ENCODE assay signal across 9 mouse cellular contexts in genomic region chr8:71519037-71519825, GRCm38 (mm10). TPM values are rescaled to one million over a fixed set of nuclear protein-coding genes. Genes with fewer than 3 reads are reported as not detected.
DNase-seq lines count a peak whose midpoint lies in the region; ATAC-seq and TF ChIP-seq lines count a peak whose summit lies in the region.
"Not testable (repeated sequence)": the region's sequence is repeated elsewhere in the genome, so short reads cannot be mapped to it uniquely, and the experiment has no call there.
"Had no signal": no experiment of that assay in that cellular context is flagged by ENCODE, and none has a peak within 500 bp of the region (broad histone marks: within the 10 kb centered on the region; RNA-seq: fewer than 3 reads in every experiment).

No protein-coding gene starts in this region.

- not testable (repeated sequence) for H3K27me3 ChIP-seq in intestine, postnatal 0 days (replicated peaks; ENCODE audit: control insufficient read depth, insufficient read depth, low read length); limb, embryonic 14.5 days (ENCODE audit: control insufficient read depth, insufficient read depth, low read length); midbrain, postnatal 0 days (ENCODE audit: insufficient read depth, low read length)

- not testable (repeated sequence) for TF ChIP-seq POLR2A in limb, embryonic 14.5 days (IDR thresholded peaks at IDR 0.05; ENCODE audit: borderline replicate concordance, extremely low read depth, insufficient read depth, insufficient read length)

- H3K4me1 ChIP-seq in intestine, postnatal 0 days (replicated peaks; ENCODE audit: control insufficient read depth, insufficient read depth, low read length); limb, embryonic 14.5 days (ENCODE audit: control insufficient read depth, insufficient read depth, low read length); midbrain, postnatal 0 days (ENCODE audit: insufficient read depth, low read length): not testable (repeated sequence)

- not testable (repeated sequence) for H3K36me3 ChIP-seq in intestine, postnatal 0 days (ENCODE audit: control insufficient read depth, insufficient read depth); limb, embryonic 14.5 days (ENCODE audit: control insufficient read depth, insufficient read depth, low read length); midbrain, postnatal 0 days (ENCODE audit: insufficient read depth, low read length)

- H3K4me3 ChIP-seq in intestine, postnatal 0 days (ENCODE audit: low read depth, low read length); limb, embryonic 14.5 days (replicated peaks; ENCODE audit: low read length); midbrain, postnatal 0 days (ENCODE audit: low read depth, low read length): not testable (repeated sequence)

- 37% methylated on average over 8 of the region's 10 CpGs for WGBS in intestine, postnatal 0 days
- 35% methylated on average over 9 of the region's 10 CpGs for WGBS in limb, embryonic 14.5 days
- WGBS in midbrain, postnatal 0 days: 42% methylated on average over 9 of the region's 10 CpGs

- H3K9me3 ChIP-seq in intestine, postnatal 0 days (ENCODE audit: control insufficient read depth); limb, embryonic 14.5 days (ENCODE audit: control insufficient read depth, low read length); midbrain, postnatal 0 days (ENCODE audit: low read length): not testable (repeated sequence)

- not testable (repeated sequence) for H3K27ac ChIP-seq in intestine, postnatal 0 days (ENCODE audit: low read depth, low read length); limb, embryonic 14.5 days (replicated peaks; ENCODE audit: low read depth, low read length); midbrain, postnatal 0 days (ENCODE audit: low read depth, low read length)

- not testable (repeated sequence) for H3K9ac ChIP-seq in intestine, postnatal 0 days (ENCODE audit: low read depth, low read length); limb, embryonic 14.5 days (ENCODE audit: low read depth, low read length, severe bottlenecking); midbrain, postnatal 0 days (replicated peaks; ENCODE audit: low read length, poor library complexity, severe bottlenecking)

- DNase-seq in CD4-positive helper T cell, adult 2 months (ENCODE audit: low read depth, low spot score): peak; percentile 73
- DNase-seq in adrenal gland, adult 2 months: peak; percentile 72
- DNase-seq in gastrocnemius, postnatal 14 days: peak; percentile 65
- DNase-seq in limb, embryonic 14.5 days (ENCODE audit: low spot score): peak; percentile 74
- DNase-seq in midbrain, postnatal 0 days (ENCODE audit: low spot score): peak; percentile 78
- DNase-seq in testis, postnatal 10 days (ENCODE audit: low spot score): peak; percentile 79

- intact Hi-C loops in gastrocnemius, postnatal 14 days (cut with DNase I; ENCODE audit: low total_unique reads): not testable (repeated sequence)

- ATAC-seq in common myeloid progenitor, adult 5-6 weeks (replicated peaks; ENCODE audit: low read depth, poor library complexity, severe bottlenecking): peak; percentile 70
- ATAC-seq in intestine, postnatal 0 days; limb, embryonic 14.5 days (ENCODE audit: low FRiP score, low read depth); midbrain, postnatal 0 days (ENCODE audit: low FRiP score): not testable (repeated sequence)

- not testable (repeated sequence) for H3K4me2 ChIP-seq in intestine, postnatal 0 days (replicated peaks; ENCODE audit: low read depth); limb, embryonic 14.5 days (replicated peaks; ENCODE audit: low read depth, low read length, severe bottlenecking); midbrain, postnatal 0 days (ENCODE audit: low read depth, low read length, poor library complexity, severe bottlenecking)

- peak; percentile 74 for TF ChIP-seq CTCF in intestine, postnatal 0 days (IDR thresholded peaks at IDR 0.05; ENCODE audit: low read depth)
- TF ChIP-seq CTCF in midbrain, postnatal 0 days (IDR thresholded peaks at IDR 0.05): peak; percentile 70

RNA-seq across cellular contexts. Expression of gene Ccdc194, which starts 6.3 kb away (rescaled TPM):
- total RNA-seq in adrenal gland, adult 2 months (2021): not detected
- polyA plus RNA-seq in adrenal gland, adult 2 months (2012; rRNA removed): not detected in 2 replicates
- not detected in 2 replicates for total RNA-seq in common myeloid progenitor, adult 5-6 weeks (2017)
- total RNA-seq in gastrocnemius, postnatal 14 days (2021): under 1 TPM in 1 of 2 experiments, not detected in 1; 0.33 TPM
- polyA plus RNA-seq in intestine, postnatal 0 days (2015; fragmentation: Nextera tagmentation; extraction: Ambion mirVana): 0.08 TPM in 1 of 2 replicates, not detected in the other
- polyA plus RNA-seq in limb, embryonic 14.5 days (2012; rRNA removed): 1.3 and 1.6 TPM in 2 replicates
- polyA plus RNA-seq in limb, embryonic 14.5 days (2014; fragmentation: Nextera tagmentation; extraction: Ambion mirVana): 0.57 and 1.2 TPM in 2 replicates
- total RNA-seq in midbrain, postnatal 0 days (2014; rRNA removed): 0.27 TPM in 1 of 2 replicates, not detected in the other
- not detected in 2 replicates for polyA plus RNA-seq in midbrain, postnatal 0 days (2015; fragmentation: Nextera tagmentation; extraction: Ambion mirVana)
- total RNA-seq: gastrocnemius, postnatal 36 days had no signal

RNA-seq across cellular contexts. Expression of gene Plvap, which starts 7.7 kb away (rescaled TPM):
- total RNA-seq in adrenal gland, adult 2 months (2021): 100 to 1,000 TPM; 198 to 219 TPM
- 559 and 580 TPM in 2 replicates for polyA plus RNA-seq in adrenal gland, adult 2 months (2012; rRNA removed)
- total RNA-seq in common myeloid progenitor, adult 5-6 weeks (2017): 3.0 and 3.6 TPM in 2 replicates
- total RNA-seq in gastrocnemius, postnatal 14 days (2021): 10 to 100 TPM in 1 of 2 experiments, 1 to 10 TPM in 1; 7.7 to 11.7 TPM
- 109 and 111 TPM in 2 replicates for polyA plus RNA-seq in intestine, postnatal 0 days (2015; fragmentation: Nextera tagmentation; extraction: Ambion mirVana)
- 59.8 and 77.7 TPM in 2 replicates for polyA plus RNA-seq in limb, embryonic 14.5 days (2012; rRNA removed)
- 53.2 and 57.2 TPM in 2 replicates for polyA plus RNA-seq in limb, embryonic 14.5 days (2014; fragmentation: Nextera tagmentation; extraction: Ambion mirVana)
- 4.8 and 7.6 TPM in 2 replicates for total RNA-seq in midbrain, postnatal 0 days (2014; rRNA removed)
- 9.0 and 10.4 TPM in 2 replicates for polyA plus RNA-seq in midbrain, postnatal 0 days (2015; fragmentation: Nextera tagmentation; extraction: Ambion mirVana)

RNA-seq across cellular contexts. Expression of gene Bst2, which starts 18.0 kb away (rescaled TPM):
- total RNA-seq in adrenal gland, adult 2 months (2021): 10 to 100 TPM; 63.1 to 98.6 TPM
- 457 and 528 TPM in 2 replicates for polyA plus RNA-seq in adrenal gland, adult 2 months (2012; rRNA removed)
- total RNA-seq in common myeloid progenitor, adult 5-6 weeks (2017): 35.4 and 49.8 TPM in 2 replicates
- 1 to 10 TPM; 8.6 to 9.3 TPM for total RNA-seq in gastrocnemius, postnatal 14 days (2021)
- polyA plus RNA-seq in intestine, postnatal 0 days (2015; fragmentation: Nextera tagmentation; extraction: Ambion mirVana): 85.5 and 91.5 TPM in 2 replicates
- polyA plus RNA-seq in limb, embryonic 14.5 days (2012; rRNA removed): 47.2 and 50.6 TPM in 2 replicates
- 12.4 and 16.5 TPM in 2 replicates for polyA plus RNA-seq in limb, embryonic 14.5 days (2014; fragmentation: Nextera tagmentation; extraction: Ambion mirVana)
- 12.6 and 15.3 TPM in 2 replicates for total RNA-seq in midbrain, postnatal 0 days (2014; rRNA removed)
- polyA plus RNA-seq in midbrain, postnatal 0 days (2015; fragmentation: Nextera tagmentation; extraction: Ambion mirVana): 15.3 and 17.6 TPM in 2 replicates

RNA-seq across cellular contexts. Expression of gene Mvb12a, which starts 23.5 kb away (rescaled TPM):
- 10 to 100 TPM; 64.7 to 74.4 TPM for total RNA-seq in adrenal gland, adult 2 months (2021)
- 230 and 237 TPM in 2 replicates for polyA plus RNA-seq in adrenal gland, adult 2 months (2012; rRNA removed)
- total RNA-seq in common myeloid progenitor, adult 5-6 weeks (2017): 84.7 and 86.2 TPM in 2 replicates
- total RNA-seq in gastrocnemius, postnatal 14 days (2021): 10 to 100 TPM; 20.4 to 20.6 TPM
- polyA plus RNA-seq in intestine, postnatal 0 days (2015; fragmentation: Nextera tagmentation; extraction: Ambion mirVana): 133 and 143 TPM in 2 replicates
- 107 and 169 TPM in 2 replicates for polyA plus RNA-seq in limb, embryonic 14.5 days (2012; rRNA removed)
- polyA plus RNA-seq in limb, embryonic 14.5 days (2014; fragmentation: Nextera tagmentation; extraction: Ambion mirVana): 104 and 107 TPM in 2 replicates
- 77.4 and 79.2 TPM in 2 replicates for total RNA-seq in midbrain, postnatal 0 days (2014; rRNA removed)
- polyA plus RNA-seq in midbrain, postnatal 0 days (2015; fragmentation: Nextera tagmentation; extraction: Ambion mirVana): 81.4 and 82.6 TPM in 2 replicates

RNA-seq across cellular contexts. Expression of gene Gtpbp3, which starts 31.3 kb away (rescaled TPM):
- total RNA-seq in adrenal gland, adult 2 months (2021): 10 to 100 TPM; 15.6 to 26.7 TPM
- polyA plus RNA-seq in adrenal gland, adult 2 months (2012; rRNA removed): 58.3 and 77.4 TPM in 2 replicates
- 22.6 and 22.7 TPM in 2 replicates for total RNA-seq in common myeloid progenitor, adult 5-6 weeks (2017)
- 1 to 10 TPM; 7.5 to 8.5 TPM for total RNA-seq in gastrocnemius, postnatal 14 days (2021)
- 6.3 and 6.6 TPM in 2 replicates for polyA plus RNA-seq in intestine, postnatal 0 days (2015; fragmentation: Nextera tagmentation; extraction: Ambion mirVana)
- polyA plus RNA-seq in limb, embryonic 14.5 days (2012; rRNA removed): 41.6 and 59.5 TPM in 2 replicates
- 5.9 and 6.8 TPM in 2 replicates for polyA plus RNA-seq in limb, embryonic 14.5 days (2014; fragmentation: Nextera tagmentation; extraction: Ambion mirVana)
- 28.0 and 31.5 TPM in 2 replicates for total RNA-seq in midbrain, postnatal 0 days (2014; rRNA removed)
- polyA plus RNA-seq in midbrain, postnatal 0 days (2015; fragmentation: Nextera tagmentation; extraction: Ambion mirVana): 11.4 and 11.5 TPM in 2 replicates

Comparison
In these comparisons a context has a peak if more than half of its experiments do, and no peak if none do; other contexts are left out.
1. RNA of gene Plvap, which starts 7.7 kb away (total RNA-seq): 198 to 219 TPM in adrenal gland, adult 2 months; 7.7 to 11.7 TPM in gastrocnemius, postnatal 14 days, 4.8 to 7.6 TPM in midbrain, postnatal 0 days and 3.0 to 3.6 TPM in common myeloid progenitor, adult 5-6 weeks; every median in the first group is over 10 times any median in the second.
2. Peak in every context shown above with its lines, with median percentiles within 50 percentile points of each other: DNase-seq.